In genomic region chr2:48624461-48624860, GRCm38 (mm10) we compare ENCODE assay signal across 20 mouse cellular contexts.
DNase-seq lines count a peak whose midpoint lies in the region; ATAC-seq and TF ChIP-seq lines count a peak whose summit lies in the region.
"Had no signal": no experiment of that assay in that cellular context is flagged by ENCODE, and none has a peak within 500 bp of the region (broad histone marks: within the 10 kb centered on the region; RNA-seq: fewer than 3 reads in every experiment).

No protein-coding gene starts in this region.

- H3K4me2 ChIP-seq in embryonic facial prominence, embryonic 14.5 days (ENCODE audit: low read depth, low read length): no peak overlapping the region
- H3K4me2 ChIP-seq in stomach, postnatal 0 days (replicated peaks; ENCODE audit: low read depth): no peak overlapping the region
- H3K4me2 ChIP-seq: forebrain, embryonic 13.5 days had no signal

- H3K4me1 ChIP-seq in embryonic facial prominence, embryonic 14.5 days (ENCODE audit: control insufficient read depth, insufficient read depth, low read length): no peaks in the 10 kb centered on the region
- no peaks in the 10 kb centered on the region for H3K4me1 ChIP-seq in embryonic facial prominence, embryonic 10.5 days
- 0 out of 2 replicates have a peak, but pooled peaks cover 2% of the 10 kb centered on the region for H3K4me1 ChIP-seq in stomach, postnatal 0 days (replicated peaks; ENCODE audit: control insufficient read depth, insufficient read depth)
- H3K4me1 ChIP-seq: megakaryocyte, embryonic 14.5 days had no signal

- TF ChIP-seq CTCF in stomach, postnatal 0 days (IDR thresholded peaks at IDR 0.05; ENCODE audit: low read depth): no peak

- no peaks in the 10 kb centered on the region for H3K9me3 ChIP-seq in embryonic facial prominence, embryonic 14.5 days (ENCODE audit: control insufficient read depth, low read length)
- H3K9me3 ChIP-seq in embryonic facial prominence, embryonic 10.5 days: no peaks in the 10 kb centered on the region
- no peaks in the 10 kb centered on the region for H3K9me3 ChIP-seq in stomach, postnatal 0 days (ENCODE audit: control insufficient read depth, low read length)
- H3K9me3 ChIP-seq: forebrain, embryonic 13.5 days; heart, embryonic 10.5 days; hindbrain, embryonic 10.5 days had no signal

- no peaks in the 10 kb centered on the region for H3K27me3 ChIP-seq in embryonic facial prominence, embryonic 14.5 days (replicated peaks; ENCODE audit: control insufficient read depth, insufficient read depth, low read length)
- H3K27me3 ChIP-seq in embryonic facial prominence, embryonic 10.5 days (replicated peaks; ENCODE audit: low read depth, poor library complexity, severe bottlenecking): no peaks in the 10 kb centered on the region
- H3K27me3 ChIP-seq in stomach, postnatal 0 days (ENCODE audit: control insufficient read depth, insufficient read depth, low read length): no peaks in the 10 kb centered on the region
- H3K27me3 ChIP-seq: forebrain, embryonic 13.5 days; megakaryocyte, embryonic 14.5 days had no signal

- H3K36me3 ChIP-seq in embryonic facial prominence, embryonic 14.5 days (ENCODE audit: control insufficient read depth, insufficient read depth, low read length): no peaks in the 10 kb centered on the region
- no peaks in the 10 kb centered on the region for H3K36me3 ChIP-seq in embryonic facial prominence, embryonic 10.5 days (replicated peaks)
- no peaks in the 10 kb centered on the region for H3K36me3 ChIP-seq in stomach, postnatal 0 days (ENCODE audit: control insufficient read depth, insufficient read depth, low read length)
- H3K36me3 ChIP-seq: heart, embryonic 10.5 days; hindbrain, embryonic 10.5 days had no signal

- 67% methylated on average over 2 of the region's 2 CpGs for WGBS in embryonic facial prominence, embryonic 14.5 days
- 68% methylated on average over 2 of the region's 2 CpGs for WGBS in embryonic facial prominence, embryonic 10.5 days
- WGBS in stomach, postnatal 0 days: 50% methylated on average over 2 of the region's 2 CpGs

- TF ChIP-seq EP300 in stomach, postnatal 0 days (optimal IDR thresholded peaks at IDR 0.05): no peak

- ATAC-seq in embryonic facial prominence, embryonic 14.5 days (ENCODE audit: low read depth): peak; percentile 64; the same call in 1 of the 2 replicates
- ATAC-seq in stomach, postnatal 0 days (ENCODE audit: low FRiP score, low TSS enrichment): peak; percentile 69
- no peak for ATAC-seq in granulocyte monocyte progenitor cell, adult 5-6 weeks (replicated peaks; ENCODE audit: poor library complexity, severe bottlenecking)
- no peak for ATAC-seq in erythroid progenitor cell, adult 5-6 weeks (replicated peaks; ENCODE audit: low FRiP score, poor library complexity, severe bottlenecking)
- ATAC-seq: forebrain, embryonic 13.5 days; midbrain, embryonic 16.5 days had no signal

- H3K9ac ChIP-seq in embryonic facial prominence, embryonic 14.5 days (ENCODE audit: low read depth, low read length): no peak overlapping the region
- H3K9ac ChIP-seq in stomach, postnatal 0 days (ENCODE audit: low read length): no peak overlapping the region
- H3K9ac ChIP-seq: forebrain, embryonic 13.5 days; liver, embryonic 14.5 days had no signal

- DNase-seq in embryonic facial prominence, embryonic 14.5 days (ENCODE audit: low spot score): peak; percentile 44
- no peak for DNase-seq in embryonic facial prominence, embryonic 10.5 days (ENCODE audit: low spot score)
- peak; percentile 8 to 37 for DNase-seq in lung, adult 18-20 months
- DNase-seq in lung, postnatal 14 days: peak; percentile 2
- DNase-seq in stomach, postnatal 0 days (ENCODE audit: low spot score): peak; percentile 19
- DNase-seq in urinary bladder, postnatal 4 days (ENCODE audit: low spot score in 2 of 2): no peak
- DNase-seq: cerebellum, adult 11-12 months; gastrocnemius, postnatal 14 days; layer of hippocampus, postnatal 36 days; thymus, postnatal 25 days had no signal

- H3K4me3 ChIP-seq in embryonic facial prominence, embryonic 14.5 days (ENCODE audit: low read depth, low read length): no peak overlapping the region
- H3K4me3 ChIP-seq in embryonic facial prominence, embryonic 10.5 days: no peak overlapping the region
- H3K4me3 ChIP-seq in stomach, postnatal 0 days (ENCODE audit: low read depth, low read length): no peak overlapping the region
- H3K4me3 ChIP-seq: forebrain, embryonic 13.5 days; heart, embryonic 10.5 days; hindbrain, embryonic 10.5 days; layer of hippocampus, adult 2 months; megakaryocyte, embryonic 14.5 days had no signal

- H3K27ac ChIP-seq in embryonic facial prominence, embryonic 14.5 days (replicated peaks; ENCODE audit: low read depth, low read length): no peak overlapping the region
- H3K27ac ChIP-seq in embryonic facial prominence, embryonic 10.5 days (replicated peaks): no peak overlapping the region
- no peak overlapping the region; the same call in 1 of the 2 replicates for H3K27ac ChIP-seq in stomach, postnatal 0 days (replicated peaks)
- H3K27ac ChIP-seq: forebrain, embryonic 13.5 days; heart, embryonic 10.5 days; hindbrain, embryonic 10.5 days; kidney, postnatal 0 days; layer of hippocampus, adult 2 months; liver, embryonic 14.5 days had no signal

Comparison
In these comparisons a context has a peak if more than half of its experiments do, and no peak if none do; other contexts are left out.
1. DNase-seq: peak in embryonic facial prominence, embryonic 14.5 days (single experiment), lung, adult 18-20 months (2 of 2), lung, postnatal 14 days (single experiment) and stomach, postnatal 0 days (single experiment); none in embryonic facial prominence, embryonic 10.5 days (single experiment) and urinary bladder, postnatal 4 days (0 of 2).
2. ATAC-seq: peak in embryonic facial prominence, embryonic 14.5 days (single experiment) and stomach, postnatal 0 days (single experiment); none in granulocyte monocyte progenitor cell, adult 5-6 weeks (single experiment) and erythroid progenitor cell, adult 5-6 weeks (single experiment).